Comparison of ENCODE assay signal across 9 mouse cellular contexts in the genomic region with DNA sequence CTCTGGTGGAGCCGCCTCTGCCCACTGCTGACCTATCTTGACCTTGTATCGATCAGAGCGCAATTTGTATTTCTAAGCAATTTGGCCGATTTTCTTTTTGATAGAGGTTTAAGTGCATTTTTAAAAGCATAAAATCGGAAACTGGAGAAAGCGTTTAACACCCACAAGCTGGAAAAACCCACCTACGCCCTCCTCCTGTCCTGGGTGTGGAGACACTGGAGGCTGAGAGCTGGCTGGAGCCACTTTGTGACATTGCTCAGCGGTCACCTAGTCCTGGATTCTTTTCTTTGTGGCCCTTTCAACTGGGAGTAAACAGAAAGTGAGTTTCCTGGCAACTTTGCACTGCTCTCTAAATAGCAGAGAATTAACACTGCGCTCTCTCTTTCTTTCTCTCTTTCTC.
DNase-seq lines count a peak whose midpoint lies in the region; ATAC-seq and TF ChIP-seq lines count a peak whose summit lies in the region.
"Had no signal": no experiment of that assay in that cellular context is flagged by ENCODE, and none has a peak within 500 bp of the region (broad histone marks: within the 10 kb centered on the region; RNA-seq: fewer than 3 reads in every experiment).

No protein-coding gene starts in this region.

- H3K27me3 ChIP-seq in megakaryocyte, embryonic 14.5 days (replicated peaks) = peaks cover 64% of the 10 kb centered on the region
- peaks cover 38% of the 10 kb centered on the region for H3K27me3 ChIP-seq in intestine, postnatal 0 days (replicated peaks; ENCODE audit: control insufficient read depth, insufficient read depth, low read length)
- H3K27me3 ChIP-seq in neural tube, embryonic 12.5 days (replicated peaks) = peaks cover 65% of the 10 kb centered on the region

- WGBS in intestine, postnatal 0 days = 3% methylated on average over 9 of the region's 9 CpGs
- WGBS in neural tube, embryonic 12.5 days = under 1% methylated on average over 9 of the region's 9 CpGs

- no peak for TF ChIP-seq CTCF in intestine, postnatal 0 days (IDR thresholded peaks at IDR 0.05; ENCODE audit: low read depth)

- H3K9me3 ChIP-seq in megakaryocyte, embryonic 14.5 days = no peaks in the 10 kb centered on the region; the same call in 1 of the 2 replicates
- no peaks in the 10 kb centered on the region for H3K9me3 ChIP-seq in intestine, postnatal 0 days (ENCODE audit: control insufficient read depth)
- no peaks in the 10 kb centered on the region for H3K9me3 ChIP-seq in neural tube, embryonic 12.5 days

- H3K4me3 ChIP-seq in megakaryocyte, embryonic 14.5 days (replicated peaks) = peak overlapping the region; percentile 78
- peak overlapping the region; percentile 16 for H3K4me3 ChIP-seq in intestine, postnatal 0 days (ENCODE audit: low read depth, low read length)
- no peak overlapping the region for H3K4me3 ChIP-seq in neural tube, embryonic 12.5 days

- H3K4me2 ChIP-seq in intestine, postnatal 0 days (replicated peaks; ENCODE audit: low read depth) = 0 out of 2 replicates have a peak overlapping the region, but pooled peaks have one; percentile 48
- H3K4me2 ChIP-seq in neural tube, embryonic 12.5 days (replicated peaks) = peak overlapping the region; percentile 49

- H3K9ac ChIP-seq in intestine, postnatal 0 days (ENCODE audit: low read depth, low read length) = no peak overlapping the region
- no peak overlapping the region for H3K9ac ChIP-seq in neural tube, embryonic 12.5 days

- H3K27ac ChIP-seq in intestine, postnatal 0 days (ENCODE audit: low read depth, low read length) = no peak overlapping the region
- no peak overlapping the region for H3K27ac ChIP-seq in neural tube, embryonic 12.5 days
- H3K27ac ChIP-seq: macrophage had no signal

- no peaks in the 10 kb centered on the region for H3K36me3 ChIP-seq in megakaryocyte, embryonic 14.5 days (replicated peaks; ENCODE audit: low read length)
- H3K36me3 ChIP-seq in intestine, postnatal 0 days (ENCODE audit: control insufficient read depth, insufficient read depth) = no peaks in the 10 kb centered on the region
- H3K36me3 ChIP-seq in neural tube, embryonic 12.5 days = no peaks in the 10 kb centered on the region

- H3K4me1 ChIP-seq in megakaryocyte, embryonic 14.5 days = peaks cover 59% of the 10 kb centered on the region
- H3K4me1 ChIP-seq in intestine, postnatal 0 days (replicated peaks; ENCODE audit: control insufficient read depth, insufficient read depth, low read length) = no peaks in the 10 kb centered on the region; the same call in 1 of the 2 replicates
- H3K4me1 ChIP-seq in neural tube, embryonic 12.5 days = peaks cover 35% of the 10 kb centered on the region

- peak; percentile 27 for DNase-seq in CD4-positive, CD25-positive, alpha-beta regulatory T cell, adult 2 months (ENCODE audit: low read depth, low spot score)
- no peak for DNase-seq in urinary bladder, postnatal 14 days (ENCODE audit: low spot score)

- ATAC-seq in CD4-positive, CD25-positive, alpha-beta regulatory T cell, adult 4 months = no peak
- no peak for ATAC-seq in megakaryocyte, adult 5-6 weeks (ENCODE audit: poor library complexity, severe bottlenecking)
- ATAC-seq in intestine, postnatal 0 days = no peak
- no peak for ATAC-seq in neural tube, embryonic 12.5 days (ENCODE audit: low FRiP score, low read depth)
- no peak for ATAC-seq in erythroblast, adult 5-6 weeks (replicated peaks; ENCODE audit: low FRiP score, poor library complexity, severe bottlenecking)
